Mouse (Mus musculus) layer of hippocampus, postnatal 25 days (tissue): Measurements from ENCODE around the gene Lrch4. TPM values are rescaled to one million over a fixed set of nuclear protein-coding genes. Genes with fewer than 3 reads are reported as not detected.
A peak's percentile ranks its signal among the peaks of the same experiment; 100 is the strongest.

Experiments
- DNase-seq, 2 experiments: peaks; one replicate each; pipeline ENCODE4 v3.0.0; 2022; ENCODE audit warnings: mixed read lengths in 2 of 2, low spot score in 1 of 2; ENCODE audit errors: extremely low spot score in 1 of 2
- total RNA-seq, 2 experiments: library from RNA; stranded (reverse); gene quantifications; 2 replicates each; pipeline ENCODE4 v1.2.3; 2021

Lrch4 gene
- total RNA-seq, 2 experiments from 2014 or later = 19.3 to 23.5 TPM

- DNase-seq = no peak
These were observed 21.0 kb downstream of the Lrch4 start for GRCm38 (mm10) chr5:137649669-137650571.

DNA sequence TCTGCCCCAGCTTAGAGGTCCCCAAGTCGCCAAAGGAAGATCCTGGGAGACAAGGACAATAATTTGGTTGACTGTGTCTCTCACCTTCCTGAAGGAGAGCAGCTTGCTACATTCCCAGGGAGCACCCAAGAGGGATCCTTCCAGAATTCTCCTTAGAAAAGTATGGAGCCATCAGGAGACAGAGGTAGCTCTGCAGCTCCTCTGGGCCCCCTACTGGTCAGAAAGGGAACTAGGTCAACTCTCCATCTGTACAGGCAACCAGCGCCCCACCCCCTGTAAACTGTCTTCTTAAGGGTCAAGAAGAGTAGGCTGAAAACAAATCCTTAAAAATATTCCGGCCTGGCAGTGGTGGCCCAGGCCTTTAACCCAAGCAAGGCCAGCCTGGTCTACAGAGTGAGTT is 23.6 kb downstream of the Lrch4 start:
- peak in 1 of 2 experiments; percentile 65 for DNase-seq

- DNase-seq = no peak
These were observed 24.4 kb downstream of the Lrch4 start for GRCm38 (mm10) chr5:137653366-137653765.

GRCm38 (mm10) chr5:137654746-137655145 is 25.8 kb downstream of the Lrch4 start:
- DNase-seq = no peak

- DNase-seq = peak; percentile 46 to 68
These were observed 28.1 kb downstream of the Lrch4 start for GRCm38 (mm10) chr5:137656977-137657376.

DNA sequence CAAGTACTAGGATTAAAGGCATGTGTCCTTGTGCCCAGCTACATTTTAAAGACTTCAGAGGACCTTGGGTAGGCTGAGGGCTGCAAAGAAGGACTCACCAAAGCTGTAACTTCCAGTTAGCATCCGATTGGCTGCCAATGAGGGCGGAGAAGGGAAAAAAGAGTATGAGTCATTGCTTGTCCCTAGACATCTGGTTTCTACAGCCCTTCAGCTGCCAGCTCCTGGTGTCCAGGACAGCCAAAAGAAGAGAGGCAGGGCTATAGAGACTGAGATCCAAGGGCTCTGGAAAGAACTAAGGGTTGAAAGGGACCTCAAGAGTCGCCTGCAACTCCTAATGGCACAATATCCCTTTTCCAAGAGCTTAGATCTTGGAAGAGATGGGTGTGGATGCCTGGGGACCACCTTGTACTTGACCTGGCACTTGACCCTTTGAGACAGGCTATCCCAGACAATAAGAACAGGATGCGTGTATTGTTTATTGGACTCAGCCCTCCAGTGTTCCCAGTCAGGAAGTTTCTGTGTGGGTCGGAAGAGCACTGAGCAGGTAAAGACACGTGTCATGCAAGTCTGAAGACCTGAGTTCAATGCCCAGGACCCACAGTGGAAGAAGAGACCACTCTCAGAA is 31.3 kb downstream of the Lrch4 start:
- DNase-seq = no peak

- no peak for DNase-seq
These were observed 34.1 kb downstream of the Lrch4 start for GRCm38 (mm10) chr5:137663057-137663456.

DNA sequence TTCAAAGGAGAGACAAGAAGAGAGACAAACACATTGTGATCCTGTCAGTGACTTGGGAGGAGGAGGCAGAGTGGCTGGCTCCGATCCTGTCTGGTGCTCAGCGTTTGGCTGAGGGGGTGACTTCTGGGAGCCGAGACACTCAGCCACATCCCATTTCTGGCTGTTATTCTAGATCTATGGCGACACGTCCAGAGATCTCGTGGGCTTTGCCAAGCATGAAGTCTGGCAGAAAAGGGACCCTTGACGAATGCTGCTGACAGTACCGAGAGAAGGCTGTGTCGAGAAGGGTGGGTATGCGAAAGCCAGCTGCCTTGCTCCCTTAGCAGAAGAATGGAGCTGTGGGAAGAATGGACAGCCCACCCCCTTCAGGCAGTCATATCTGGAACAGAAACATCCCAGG is 40.0 kb downstream of the Lrch4 start:
- peak in 1 of 2 experiments; percentile 1 for DNase-seq

- peak in 1 of 2 experiments; percentile 1 for DNase-seq
These were observed 41.3 kb downstream of the Lrch4 start for GRCm38 (mm10) chr5:137670240-137670639.

DNA sequence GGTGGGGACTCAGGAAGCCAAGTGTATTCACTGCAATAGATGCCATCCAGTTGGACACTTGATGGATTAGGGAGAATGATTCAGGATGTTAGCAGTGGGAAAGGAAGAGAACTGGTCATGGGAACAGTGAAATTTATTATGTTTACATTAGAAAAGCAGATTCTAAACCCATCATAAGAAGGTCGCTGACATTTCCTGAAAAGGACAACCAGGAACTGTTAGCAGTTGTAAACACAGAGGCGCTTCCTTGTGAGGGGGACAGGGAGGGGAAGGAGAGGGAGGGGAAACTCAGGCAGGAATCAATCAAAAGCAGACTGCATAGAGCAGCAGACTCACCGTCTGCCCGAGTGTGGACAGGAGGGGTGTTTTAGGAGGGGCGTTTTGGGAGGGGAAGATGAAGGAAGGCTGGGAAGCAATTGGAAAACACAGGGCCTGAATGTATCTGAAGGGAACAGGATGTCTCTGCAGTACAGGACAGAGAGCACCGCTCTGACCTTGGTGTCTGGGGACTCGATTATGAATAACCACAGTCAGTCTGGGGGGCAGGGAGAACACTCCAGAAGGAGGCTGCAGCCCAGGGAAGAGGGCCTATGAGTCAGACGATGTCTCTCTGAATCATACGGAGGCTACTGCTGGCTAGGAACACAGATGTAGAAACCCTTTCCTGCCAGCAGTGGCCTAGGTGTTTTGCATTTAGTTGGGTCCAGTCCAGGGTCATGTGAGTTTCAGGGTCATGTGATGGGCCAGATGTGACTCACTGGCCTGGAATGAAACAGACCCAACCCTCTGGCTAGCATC is 42.7 kb downstream of the Lrch4 start:
- DNase-seq = no peak

DNA sequence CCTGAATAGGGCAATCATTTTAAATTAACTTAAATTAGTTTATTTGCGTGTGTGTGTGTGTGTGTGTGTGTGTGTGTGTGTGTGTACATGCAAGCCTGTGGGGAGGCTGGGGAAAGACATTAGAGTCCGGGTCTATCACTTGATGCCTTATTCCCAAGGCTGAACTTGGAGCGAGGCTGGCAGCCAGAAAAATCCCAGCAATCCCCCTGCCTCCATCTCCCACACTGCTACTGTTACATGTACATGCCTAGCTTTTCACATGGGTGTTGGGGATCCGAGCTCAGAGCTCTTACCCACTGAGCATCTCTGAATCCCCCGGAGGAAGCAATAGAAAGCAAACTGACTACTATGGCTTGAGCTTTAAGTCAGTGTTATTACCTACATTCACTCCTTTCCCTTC is 43.4 kb downstream of the Lrch4 start:
- no peak for DNase-seq

GRCm38 (mm10) chr5:137673015-137673414 is 44.1 kb downstream of the Lrch4 start:
- DNase-seq = no peak

DNA sequence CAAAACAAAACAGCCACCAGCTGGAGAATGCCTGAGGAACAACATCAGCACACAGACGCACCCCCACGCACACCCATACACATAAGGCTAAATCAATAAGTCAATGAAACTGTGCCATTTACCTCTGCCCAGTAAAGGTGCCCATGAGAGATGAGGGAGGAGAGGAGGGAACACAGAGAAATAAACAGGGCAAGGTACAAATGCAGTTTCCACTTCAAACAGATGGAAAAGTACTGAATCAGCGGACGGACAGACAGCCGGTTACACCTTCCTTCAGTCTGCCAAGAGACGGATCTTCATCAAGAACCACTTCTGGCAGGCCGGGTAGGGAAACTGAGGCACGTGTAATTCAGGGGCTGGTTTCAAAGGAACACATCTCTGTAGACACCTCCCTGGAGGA is 45.9 kb downstream of the Lrch4 start:
- no peak for DNase-seq

DNA sequence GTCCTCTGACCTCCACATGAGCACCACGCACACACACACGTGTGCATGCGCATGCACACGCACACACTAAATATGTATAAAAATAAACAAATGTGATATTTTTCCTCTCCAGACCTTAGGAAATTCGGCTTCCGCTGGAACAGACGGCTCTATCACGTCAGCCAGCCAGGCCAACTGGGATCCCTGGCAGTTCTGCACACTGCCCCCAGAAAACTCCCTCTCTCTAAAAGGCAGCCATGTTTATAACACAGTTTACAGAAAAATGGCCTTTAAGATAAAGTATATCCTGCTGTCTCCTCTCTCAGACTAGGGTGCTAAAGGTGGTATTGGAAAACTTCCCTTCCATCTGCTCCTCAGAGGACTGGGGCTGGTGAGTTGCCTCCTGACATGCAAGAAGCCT is 48.9 kb downstream of the Lrch4 start:
- DNase-seq = no peak

DNA sequence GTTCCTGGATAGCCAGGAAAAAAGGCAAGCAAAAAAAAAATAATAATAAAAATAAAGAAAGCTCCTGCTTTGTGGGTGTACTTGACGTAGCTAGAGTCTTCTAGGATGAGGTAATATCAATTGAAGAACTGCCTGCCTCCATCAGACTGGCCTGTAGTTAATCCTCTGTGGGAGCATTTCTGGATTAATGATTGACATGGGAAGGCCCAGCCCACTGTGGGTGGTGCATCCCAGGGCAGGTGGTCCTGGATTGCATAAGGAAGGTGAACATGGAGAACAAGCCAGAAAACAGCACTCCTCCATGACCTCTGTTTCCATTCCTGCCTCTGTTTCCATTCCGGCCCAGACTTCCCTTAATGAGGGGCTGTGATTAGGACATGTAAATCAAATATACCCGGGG is 49.8 kb downstream of the Lrch4 start:
- no peak for DNase-seq

DNA sequence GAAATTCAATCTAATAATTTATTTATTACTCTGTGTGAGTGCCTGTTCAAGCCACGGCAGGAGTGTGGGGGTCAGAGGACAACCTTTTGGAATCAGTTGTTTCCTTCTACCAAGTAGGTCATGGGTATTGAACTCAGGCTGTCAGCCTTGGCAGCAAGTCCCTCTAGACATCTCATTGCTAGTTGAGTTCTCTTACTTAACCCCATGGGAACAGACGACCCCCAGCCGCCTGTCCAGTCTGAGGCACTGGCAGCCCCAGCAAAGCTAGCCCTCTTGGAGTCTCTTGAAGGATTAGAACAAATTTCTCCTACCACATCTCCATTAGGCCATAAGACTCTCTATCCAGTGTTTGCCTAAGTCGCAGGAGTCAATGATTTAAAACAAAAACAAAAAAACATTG is 50.8 kb downstream of the Lrch4 start:
- DNase-seq = no peak

GRCm38 (mm10) chr5:137682526-137682925 is 53.6 kb downstream of the Lrch4 start:
- no peak for DNase-seq

DNA sequence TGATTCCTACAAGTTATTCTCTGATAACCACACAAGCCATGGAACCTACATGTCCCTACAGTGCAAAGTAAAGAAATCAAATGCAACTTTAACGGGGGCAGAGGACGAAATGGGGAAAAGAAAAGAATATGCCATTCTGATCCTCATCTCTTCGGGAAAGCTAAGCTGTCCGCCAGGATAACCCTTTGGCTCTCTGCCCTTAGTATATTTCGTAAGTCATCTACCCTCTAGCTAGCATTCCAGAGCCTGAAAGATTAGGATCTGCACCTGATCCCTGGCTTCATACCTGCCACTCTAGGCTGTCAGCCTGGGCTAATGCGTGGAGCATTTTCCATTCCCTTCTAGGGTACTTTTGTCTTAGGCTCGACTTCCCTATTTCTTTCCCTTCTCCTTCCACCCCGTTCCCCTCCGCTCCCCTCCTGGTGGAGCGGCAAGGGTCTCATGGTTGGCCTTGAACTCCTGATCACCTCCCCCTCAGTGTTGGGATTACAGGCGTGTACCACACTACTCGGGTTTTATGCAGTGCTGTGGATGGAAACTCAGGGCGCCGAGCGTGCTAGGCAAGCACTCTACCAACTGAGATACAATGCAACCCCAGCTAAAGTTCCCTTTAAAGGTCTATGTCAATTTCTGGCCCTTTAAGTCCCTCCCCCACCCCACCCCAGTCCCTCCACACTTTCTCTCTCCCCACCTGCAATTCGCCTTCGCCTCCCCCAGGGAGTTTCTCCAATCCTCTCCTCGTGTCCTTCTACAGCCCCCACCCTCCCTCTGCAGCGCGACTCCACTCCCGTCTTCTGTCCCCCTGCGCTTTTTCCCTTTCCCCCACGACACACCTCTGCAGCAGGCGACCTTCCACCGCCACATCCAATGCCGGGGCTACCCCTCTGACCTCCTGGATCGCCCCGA is 54.7 kb downstream of the Lrch4 start:
- no peak for DNase-seq

GRCm38 (mm10) chr5:137684294-137685123 is 55.6 kb downstream of the Lrch4 start, which contains the start of gene Agfg2:
Gene Agfg2 (minus strand): TSS chr5:137684726.
- peak; percentile 80 to 92 for DNase-seq
